ENCODE assay signal across 11 mouse cellular contexts in genomic region chr14:27349828-27350729, GRCm38 (mm10).
A peak's percentile ranks its signal among the peaks of the same experiment; 100 is the strongest.
DNase-seq lines count a peak whose midpoint lies in the region; ATAC-seq and TF ChIP-seq lines count a peak whose summit lies in the region.
"Had no signal": no experiment of that assay in that cellular context is flagged by ENCODE, and none has a peak within 500 bp of the region (broad histone marks: within the 10 kb centered on the region; RNA-seq: fewer than 3 reads in every experiment).

No protein-coding gene starts in this region.

- no peak overlapping the region for H3K4me2 ChIP-seq in intestine, postnatal 0 days (replicated peaks; ENCODE audit: low read depth)
- no peak overlapping the region for H3K4me2 ChIP-seq in stomach, embryonic 15.5 days

- 0 out of 2 replicates have a peak, but pooled peaks cover 2% of the 10 kb centered on the region for H3K79me2 ChIP-seq in heart, adult 2 months (replicated peaks; ENCODE audit: control insufficient read depth, insufficient read depth, low read length)

- H3K4me1 ChIP-seq in heart, adult 2 months (ENCODE audit: control insufficient read depth, insufficient read depth, low read length), result peaks cover 47% of the 10 kb centered on the region
- peaks cover 18% of the 10 kb centered on the region for H3K4me1 ChIP-seq in intestine, postnatal 0 days (replicated peaks; ENCODE audit: control insufficient read depth, insufficient read depth, low read length)
- peaks cover 30% of the 10 kb centered on the region for H3K4me1 ChIP-seq in stomach, embryonic 15.5 days

- ATAC-seq in intestine, postnatal 0 days, result 0 out of 2 replicates have a peak, but pooled peaks have one; percentile 39
- no peak for ATAC-seq in stomach, embryonic 15.5 days (ENCODE audit: insufficient read depth, low FRiP score, low read depth)
- ATAC-seq: forebrain, postnatal 0 days had no signal

- no peak for TF ChIP-seq POLR2A in heart, adult 2 months (IDR thresholded peaks at IDR 0.05; ENCODE audit: insufficient read depth, low read depth, low read length)

- WGBS in heart, adult 2 months, result 56% methylated on average over 17 of the region's 17 CpGs
- WGBS in intestine, postnatal 0 days, result 63% methylated on average over 17 of the region's 17 CpGs
- WGBS in stomach, embryonic 15.5 days, result 72% methylated on average over 17 of the region's 17 CpGs

- H3K36me3 ChIP-seq in heart, adult 2 months (ENCODE audit: control insufficient read depth, insufficient read depth, low read length), result peaks cover 44% of the 10 kb centered on the region
- no peaks in the 10 kb centered on the region for H3K36me3 ChIP-seq in intestine, postnatal 0 days (ENCODE audit: control insufficient read depth, insufficient read depth)
- no peaks in the 10 kb centered on the region for H3K36me3 ChIP-seq in stomach, embryonic 15.5 days

- intact Hi-C loops in heart, adult 2 months (cut with DNase I), result no loop called here
- intact Hi-C loops in heart, postnatal 36 days (cut with DNase I), result loop anchor here (5.0 kb wide), 1 partner anchor 42 kb away; no protein-coding TSS in a partner anchor

- peak overlapping the region; percentile 91 for H3K27ac ChIP-seq in heart, adult 2 months
- peak overlapping the region; percentile 55; the same call in 1 of the 2 replicates for H3K27ac ChIP-seq in intestine, postnatal 0 days (ENCODE audit: low read depth, low read length)
- peak overlapping the region; percentile 89 for H3K27ac ChIP-seq in stomach, embryonic 15.5 days

- no peak for TF ChIP-seq CTCF in heart, adult 2 months (IDR thresholded peaks at IDR 0.05)
- TF ChIP-seq CTCF in intestine, postnatal 0 days (IDR thresholded peaks at IDR 0.05; ENCODE audit: low read depth), result no peak

- 0 out of 2 replicates have a peak, but pooled peaks have one; percentile 18 for TF ChIP-seq EP300 in heart, adult 2 months (IDR thresholded peaks at IDR 0.05; ENCODE audit: insufficient read depth, low read depth, low read length)

- peak overlapping the region; percentile 36; the same call in 1 of the 2 replicates for H3K9ac ChIP-seq in heart, adult 2 months (ENCODE audit: low read depth, low read length)
- no peak overlapping the region for H3K9ac ChIP-seq in intestine, postnatal 0 days (ENCODE audit: low read depth, low read length)
- no peak overlapping the region for H3K9ac ChIP-seq in stomach, embryonic 15.5 days
- H3K9ac ChIP-seq: forebrain, postnatal 0 days had no signal

- no peaks in the 10 kb centered on the region for H3K27me3 ChIP-seq in heart, adult 2 months (ENCODE audit: control insufficient read depth, insufficient read depth, low read length)
- no peaks in the 10 kb centered on the region for H3K27me3 ChIP-seq in intestine, postnatal 0 days (replicated peaks; ENCODE audit: control insufficient read depth, insufficient read depth, low read length)
- no peaks in the 10 kb centered on the region for H3K27me3 ChIP-seq in stomach, embryonic 15.5 days (replicated peaks)

- H3K9me3 ChIP-seq in intestine, postnatal 0 days (ENCODE audit: control insufficient read depth), result no peaks in the 10 kb centered on the region
- no peaks in the 10 kb centered on the region for H3K9me3 ChIP-seq in stomach, embryonic 15.5 days

- H3K4me3 ChIP-seq in heart, adult 2 months, result no peak overlapping the region
- H3K4me3 ChIP-seq in intestine, postnatal 0 days (ENCODE audit: low read depth, low read length), result no peak overlapping the region
- H3K4me3 ChIP-seq in stomach, embryonic 15.5 days (replicated peaks), result no peak overlapping the region

- no peak for DNase-seq in heart, adult 2 months
- DNase-seq in heart, postnatal 36 days, result no peak
- DNase-seq in ovary, postnatal 36 days (ENCODE audit: low spot score), result peak; percentile 36
- DNase-seq in ovary, postnatal 10 days (ENCODE audit: low spot score), result no peak
- DNase-seq in gastrocnemius, adult 8-10 months (ENCODE audit: low spot score in 2 of 2), result no peak
- DNase-seq in right cerebral cortex, postnatal 10 days (ENCODE audit: low spot score in 2 of 2), result no peak
- DNase-seq: forebrain, postnatal 0 days; layer of hippocampus, adult 9-11 months; thymus, postnatal 36 days had no signal
